Mouse (Mus musculus) hindbrain, postnatal 0 days (tissue): ENCODE data around the gene Lrrc9. TPM values are rescaled to one million over a fixed set of nuclear protein-coding genes. Genes with fewer than 3 reads are reported as not detected.

Experiments
- ATAC-seq: fragments of 200-750 bp; cut with Nextera tagmentation; 2 replicates; pipeline ENCODE4 v1.8.0; 2017; ENCODE audit warnings: mild to moderate bottlenecking, moderate TSS enrichment, moderate library complexity
- DNase-seq: peaks from one replicate; pipeline ENCODE4 v3.0.0-alpha.2; 2015; ENCODE audit warnings: low spot score
- H3K27ac ChIP-seq: fragments of 300-500 bp; sonication (generic); 2 replicates; pipeline ENCODE4 v1.5.1; 2014; ENCODE audit warnings: mild to moderate bottlenecking
- H3K27me3 ChIP-seq: fragments of 300-500 bp; sonication (generic); 2 replicates; pipeline ENCODE4 v1.6.1; 2014; ENCODE audit warnings: low read length, mixed read lengths; ENCODE audit not compliant: insufficient read depth
- H3K36me3 ChIP-seq: fragments of 300-500 bp; sonication (generic); 2 replicates; pipeline ENCODE4 v1.6.1; 2014; ENCODE audit warnings: low read length, mixed read lengths; ENCODE audit not compliant: insufficient read depth
- H3K4me1 ChIP-seq: fragments of 300-500 bp; sonication (generic); 2 replicates; pipeline ENCODE4 v1.6.1; 2014; ENCODE audit warnings: antibody characterized with exemption, low read length, mixed read lengths; ENCODE audit not compliant: insufficient read depth
- H3K4me2 ChIP-seq: fragments of 300-500 bp; sonication (generic); 2 replicates; pipeline ENCODE4 v1.6.1; 2014; ENCODE audit warnings: low read depth, mild to moderate bottlenecking, low read length, moderate library complexity, mixed read lengths
- H3K4me3 ChIP-seq: fragments of 300-500 bp; sonication (generic); 2 replicates; pipeline ENCODE4 v1.5.1; 2014; ENCODE audit warnings: low read length
- H3K9ac ChIP-seq: fragments of 300-500 bp; sonication (generic); replicated peaks from 2 replicates; pipeline ENCODE4 v1.6.1; 2014; ENCODE audit warnings: mild to moderate bottlenecking, low read length, moderate library complexity, mixed read lengths
- H3K9me3 ChIP-seq: fragments of 300-500 bp; sonication (generic); 2 replicates; pipeline ENCODE4 v1.6.1; 2016; ENCODE audit warnings: low read length, mixed read lengths
- CTCF ChIP-seq: IDR thresholded peaks from 2 replicates; pipeline ENCODE4 v1.5.1; 2016; ENCODE audit warnings: antibody characterized with exemption, control low read depth, low read depth
- WGBS: fragments of 180-500 bp; shearing (Covaris S2); extraction: QIAGEN DNeasy Blood & Tissue Kit; methylation state at CpG from one replicate; pipeline ENCODE4 v1.1.7; 2014; 5-methylcytosine and 5-hydroxymethylcytosine counted together
- polyA plus RNA-seq: library from polyadenylated mRNA; unstranded; fragments of >200 nt; fragmentation: Nextera tagmentation; extraction: Ambion mirVana; gene quantifications from 2 replicates; pipeline ENCODE4 v1.2.1, GENCODE M21; 2015
- total RNA-seq: library from RNA; depleted of rRNA; stranded (reverse); fragments of >200 nt; gene quantifications from 2 replicates; pipeline ENCODE4 v1.2.3, GENCODE M21; 2014

The Lrrc9 gene
- total and polyA plus RNA-seq, 2 experiments from 2014 or later = 2.9 to 3.1 TPM

- 94% methylated on average over 1 of the region's 1 CpGs for WGBS
- no peak for DNase-seq
- no peak overlapping the region for H3K4me2 ChIP-seq
- H3K4me3 ChIP-seq = no peak overlapping the region
- no peak for ATAC-seq
- H3K9ac ChIP-seq = no peak overlapping the region
- H3K36me3 ChIP-seq = no peaks in the 10 kb centered on the region
- H3K4me1 ChIP-seq = no peaks in the 10 kb centered on the region
- no peaks in the 10 kb centered on the region for H3K27me3 ChIP-seq
- H3K9me3 ChIP-seq = no peaks in the 10 kb centered on the region
- H3K27ac ChIP-seq = no peak overlapping the region
- no peak for TF ChIP-seq CTCF
These were observed 25.6 kb downstream of the Lrrc9 start for GRCm38 (mm10) chr12:72467269-72467668.

- WGBS = 71% methylated on average over 4 of the region's 4 CpGs
- H3K4me1 ChIP-seq = no peaks in the 10 kb centered on the region
- no peak overlapping the region for H3K27ac ChIP-seq
- no peak overlapping the region for H3K9ac ChIP-seq
- ATAC-seq (no peak), DNase-seq (peak; percentile 11)
- no peak for TF ChIP-seq CTCF
- H3K4me2 ChIP-seq = no peak overlapping the region
- H3K9me3 ChIP-seq = no peaks in the 10 kb centered on the region
- H3K36me3 ChIP-seq = no peaks in the 10 kb centered on the region
- H3K4me3 ChIP-seq = no peak overlapping the region
- no peaks in the 10 kb centered on the region for H3K27me3 ChIP-seq
These were observed 26.1 kb downstream of the Lrrc9 start for GRCm38 (mm10) chr12:72467789-72468188.

- DNase-seq (peak; percentile 16), ATAC-seq (no peak)
- Histone ChIP-seq H3K9ac (no peak overlapping the region), H3K9me3 (no peaks in the 10 kb centered on the region), H3K36me3 (no peaks in the 10 kb centered on the region), H3K4me2 (no peak overlapping the region), H3K4me1 (no peaks in the 10 kb centered on the region), H3K27ac (no peak overlapping the region), H3K4me3 (no peak overlapping the region), H3K27me3 (no peaks in the 10 kb centered on the region)
- 77% methylated on average over 2 of the region's 2 CpGs for WGBS
- TF ChIP-seq CTCF = no peak
These were observed 35.2 kb downstream of the Lrrc9 start for GRCm38 (mm10) chr12:72476773-72477450.

GRCm38 (mm10) chr12:72482226-72482625, 40.6 kb downstream of the Lrrc9 start:
- H3K27ac ChIP-seq = no peak overlapping the region
- no peaks in the 10 kb centered on the region for H3K36me3 ChIP-seq
- ATAC-seq (no peak), DNase-seq (no peak)
- no peak overlapping the region for H3K9ac ChIP-seq
- no peak for TF ChIP-seq CTCF
- H3K4me2 ChIP-seq = no peak overlapping the region
- H3K9me3 ChIP-seq = no peaks in the 10 kb centered on the region
- no peak overlapping the region for H3K4me3 ChIP-seq
- H3K4me1 ChIP-seq = no peaks in the 10 kb centered on the region
- H3K27me3 ChIP-seq = no peaks in the 10 kb centered on the region

GRCm38 (mm10) chr12:72484872-72485271, 43.2 kb downstream of the Lrrc9 start:
- TF ChIP-seq CTCF = no peak
- Histone ChIP-seq H3K4me1 (no peaks in the 10 kb centered on the region), H3K4me2 (no peak overlapping the region), H3K27me3 (no peaks in the 10 kb centered on the region), H3K36me3 (no peaks in the 10 kb centered on the region), H3K9me3 (no peaks in the 10 kb centered on the region), H3K4me3 (no peak overlapping the region), H3K27ac (no peak overlapping the region), H3K9ac (no peak overlapping the region)
- ATAC-seq (no peak), DNase-seq (no peak)

- Histone ChIP-seq H3K9ac (no peak overlapping the region), H3K9me3 (no peaks in the 10 kb centered on the region), H3K4me3 (no peak overlapping the region), H3K4me1 (no peaks in the 10 kb centered on the region), H3K4me2 (no peak overlapping the region), H3K27me3 (no peaks in the 10 kb centered on the region), H3K36me3 (no peaks in the 10 kb centered on the region), H3K27ac (no peak overlapping the region)
- no peak for DNase-seq
- WGBS = 87% methylated on average over 3 of the region's 3 CpGs
- ATAC-seq = no peak
- no peak for TF ChIP-seq CTCF
These were observed 45.8 kb downstream of the Lrrc9 start for GRCm38 (mm10) chr12:72487498-72487897.

GRCm38 (mm10) chr12:72489995-72490394, 48.3 kb downstream of the Lrrc9 start:
- H3K9ac ChIP-seq = no peak overlapping the region
- H3K27ac ChIP-seq = no peak overlapping the region
- no peaks in the 10 kb centered on the region for H3K4me1 ChIP-seq
- TF ChIP-seq CTCF = no peak
- no peaks in the 10 kb centered on the region for H3K36me3 ChIP-seq
- H3K4me3 ChIP-seq = no peak overlapping the region
- H3K27me3 ChIP-seq = no peaks in the 10 kb centered on the region
- 90% methylated on average over 3 of the region's 3 CpGs for WGBS
- ATAC-seq (no peak), DNase-seq (no peak)
- H3K4me2 ChIP-seq = no peak overlapping the region
- no peaks in the 10 kb centered on the region for H3K9me3 ChIP-seq
